Mouse (Mus musculus) adrenal gland, adult 10 weeks (tissue): ENCODE data around the gene Btbd35f23. TPM values are rescaled to one million over a fixed set of nuclear protein-coding genes. Genes with fewer than 3 reads are reported as not detected.

Source experiments
- polyA plus RNA-seq: library from polyadenylated mRNA; stranded (reverse); fragments of 350-450 nt; fragmentation: Illumina TruSeq; extraction: RNeasy Lipid Tissue Mini Kit (QIAGEN cat#74804); gene quantifications from one replicate; pipeline ENCODE4 v1.2.3, GENCODE M21; 2014; ENCODE audit warnings: low read depth, low replicate concordance

Gene Btbd35f23
- not detected for polyA plus RNA-seq

GRCm38 (mm10) chrX:3076575-3076974 is at the start of gene Btbd35f23:
TSS of gene Btbd35f23 (plus strand) at chrX:3076875.

Other genes with a start within 250 kb of the Btbd35f23 start
- gene Btbd35f24, start 119.0 kb downstream of the Btbd35f23 start, polyA plus RNA-seq: not detected